Mouse (Mus musculus) midbrain, embryonic 12.5 days (tissue): ENCODE data around the gene Paqr7. TPM values are rescaled to one million over a fixed set of nuclear protein-coding genes. Genes with fewer than 3 reads are reported as not detected.

ENCODE experiments used
- ATAC-seq: fragments of 200-750 bp; cut with Nextera tagmentation; 2 replicates; pipeline ENCODE4 v1.8.0; 2017; ENCODE audit warnings: low read depth, moderate TSS enrichment, moderate library complexity; ENCODE audit not compliant: low FRiP score
- H3K27ac ChIP-seq: fragments of 300-500 bp; sonication (generic); replicated peaks from 2 replicates; pipeline ENCODE4 v1.5.1; 2016; ENCODE audit warnings: mild to moderate bottlenecking
- H3K27me3 ChIP-seq: fragments of 300-500 bp; sonication (generic); 2 replicates; pipeline ENCODE4 v1.6.1; 2016; ENCODE audit warnings: mild to moderate bottlenecking
- H3K36me3 ChIP-seq: fragments of 300-500 bp; sonication (generic); 2 replicates; pipeline ENCODE4 v1.6.1; 2016
- H3K4me1 ChIP-seq: fragments of 300-500 bp; sonication (generic); 2 replicates; pipeline ENCODE4 v1.6.1; 2016
- H3K4me2 ChIP-seq: fragments of 300-500 bp; sonication (generic); replicated peaks from 2 replicates; pipeline ENCODE4 v1.6.1; 2016; ENCODE audit warnings: mild to moderate bottlenecking, moderate library complexity
- H3K4me3 ChIP-seq: fragments of 300-500 bp; sonication (generic); 2 replicates; pipeline ENCODE4 v1.5.1; 2016; ENCODE audit warnings: mild to moderate bottlenecking
- H3K9ac ChIP-seq: fragments of 300-500 bp; sonication (generic); replicated peaks from 2 replicates; pipeline ENCODE4 v1.6.1; 2016; ENCODE audit warnings: mild to moderate bottlenecking, moderate library complexity
- H3K9me3 ChIP-seq: fragments of 300-500 bp; sonication (generic); 2 replicates; pipeline ENCODE4 v1.6.1; 2016; ENCODE audit warnings: mild to moderate bottlenecking
- WGBS: fragments of 180-500 bp; shearing (Covaris S2); methylation state at CpG from one replicate; pipeline ENCODE4 v1.1.7; 2016; 5-methylcytosine and 5-hydroxymethylcytosine counted together
- polyA plus RNA-seq: library from polyadenylated mRNA; unstranded; fragments of >200 nt; fragmentation: Nextera tagmentation; extraction: Ambion mirVana; gene quantifications from 2 replicates; pipeline ENCODE4 v1.2.1, GENCODE M21; 2016

The Paqr7 gene
- polyA plus RNA-seq, 1 experiment from 2014 or later, result 6.4 TPM

DNA sequence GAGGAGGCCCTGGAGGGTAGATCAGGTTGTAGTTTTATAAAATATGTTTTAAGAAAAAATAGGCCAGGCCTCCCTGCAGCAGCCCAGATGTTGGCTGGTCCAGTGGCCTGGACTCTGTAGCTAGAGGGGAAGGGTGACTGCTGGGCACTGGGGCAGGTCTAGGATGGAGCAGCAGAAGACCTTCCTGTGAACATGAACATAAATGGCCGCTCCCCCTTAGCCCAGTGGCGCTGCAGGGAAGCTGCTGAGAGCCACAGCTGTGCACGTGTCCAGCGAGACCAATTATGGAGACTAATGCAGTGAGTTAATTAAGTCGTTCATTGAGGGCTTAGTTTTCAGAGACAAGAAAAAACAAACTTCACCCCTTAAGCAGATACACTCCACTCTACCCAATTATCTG lies 29.3 kb downstream of the Paqr7 start:
- Histone ChIP-seq H3K4me3 (no peak overlapping the region), H3K4me1 (no peaks in the 10 kb centered on the region), H3K36me3 (peaks cover 76% of the 10 kb centered on the region), H3K27me3 (no peaks in the 10 kb centered on the region), H3K4me2 (no peak overlapping the region), H3K9ac (no peak overlapping the region), H3K27ac (no peak overlapping the region; the same call in 1 of the 2 replicates), H3K9me3 (no peaks in the 10 kb centered on the region)
- ATAC-seq, result no peak
- 69% methylated on average over 5 of the region's 5 CpGs for WGBS

DNA sequence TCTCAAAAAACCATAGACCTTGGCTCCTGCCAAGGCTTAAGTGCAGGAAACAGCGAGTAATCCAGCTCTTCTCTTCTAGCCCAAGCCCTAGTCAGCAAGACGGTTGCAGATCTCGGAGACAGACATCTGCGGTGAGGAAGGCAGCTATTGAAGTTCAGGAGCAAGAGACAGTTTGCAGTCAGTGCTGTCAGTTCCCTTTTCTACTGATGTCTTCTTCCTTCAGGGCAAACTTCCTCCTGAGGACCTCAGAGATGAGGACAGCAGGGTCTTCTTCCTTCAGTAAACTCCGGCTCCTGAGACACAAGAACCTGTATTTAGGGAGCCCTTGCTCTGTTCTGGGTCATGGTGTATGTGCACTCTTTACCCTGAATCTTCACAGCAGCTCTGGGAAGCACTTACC lies 29.7 kb downstream of the Paqr7 start:
- Histone ChIP-seq H3K36me3 (peaks cover 80% of the 10 kb centered on the region), H3K9ac (no peak overlapping the region), H3K4me1 (no peaks in the 10 kb centered on the region), H3K9me3 (no peaks in the 10 kb centered on the region), H3K4me3 (no peak overlapping the region), H3K27me3 (no peaks in the 10 kb centered on the region), H3K4me2 (no peak overlapping the region), H3K27ac (no peak overlapping the region; the same call in 1 of the 2 replicates)
- no peak for ATAC-seq
- 77% methylated on average over 5 of the region's 5 CpGs for WGBS

DNA sequence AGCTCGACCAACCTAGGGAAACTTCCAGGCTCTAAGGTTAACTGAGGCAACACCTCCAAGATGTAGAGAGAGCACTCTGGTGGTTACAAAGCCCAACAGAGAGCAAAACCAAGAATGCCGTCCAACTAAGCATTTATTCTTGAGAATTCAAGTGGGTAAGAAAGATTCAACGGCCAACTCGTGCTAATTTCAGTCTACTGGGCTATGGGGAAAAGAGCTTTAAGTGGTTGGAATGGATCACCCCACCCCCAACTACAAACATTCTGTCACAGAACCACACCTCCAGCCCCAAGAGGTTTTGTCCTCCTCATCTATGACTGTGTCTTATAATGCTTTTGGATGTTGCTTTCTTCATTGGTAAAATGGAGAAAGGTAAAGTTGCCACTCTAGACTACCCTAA lies 36.4 kb downstream of the Paqr7 start:
- H3K9ac ChIP-seq, result no peak overlapping the region
- WGBS, result 87% methylated on average over 4 of the region's 4 CpGs
- no peak overlapping the region for H3K4me2 ChIP-seq
- no peak for ATAC-seq
- peaks cover 42% of the 10 kb centered on the region for H3K36me3 ChIP-seq
- H3K27ac ChIP-seq, result no peak overlapping the region
- H3K9me3 ChIP-seq, result no peaks in the 10 kb centered on the region
- H3K4me1 ChIP-seq, result peaks cover 17% of the 10 kb centered on the region
- H3K27me3 ChIP-seq, result no peaks in the 10 kb centered on the region
- H3K4me3 ChIP-seq, result no peak overlapping the region

DNA sequence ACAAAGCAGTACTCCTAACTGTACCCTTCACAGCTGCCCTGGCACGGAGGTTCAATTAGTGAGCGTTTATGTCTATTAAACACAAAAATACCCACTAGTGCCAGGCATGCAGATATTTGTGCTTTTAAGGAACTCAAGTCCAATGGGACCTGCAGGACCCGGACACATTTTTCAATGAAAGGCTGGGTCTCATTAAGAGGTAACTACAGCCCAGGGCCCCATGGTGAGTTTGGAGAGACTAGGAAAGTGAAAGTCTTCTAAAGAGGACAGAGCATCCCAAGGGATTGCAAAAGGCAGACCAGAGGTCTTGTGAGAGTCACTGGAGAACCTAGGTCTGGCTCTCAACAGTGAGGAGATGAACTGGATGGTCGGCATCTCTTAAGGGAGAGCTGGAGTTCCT lies 36.9 kb downstream of the Paqr7 start:
- WGBS, result 86% methylated on average over 4 of the region's 4 CpGs
- Histone ChIP-seq H3K27ac (no peak overlapping the region), H3K27me3 (no peaks in the 10 kb centered on the region), H3K9me3 (no peaks in the 10 kb centered on the region), H3K4me2 (peak overlapping the region; percentile 97), H3K36me3 (peaks cover 38% of the 10 kb centered on the region), H3K4me1 (peaks cover 17% of the 10 kb centered on the region), H3K9ac (peak overlapping the region; percentile 85; the same call in 1 of the 2 replicates), H3K4me3 (peak overlapping the region; percentile 83)
- ATAC-seq, result no peak

DNA sequence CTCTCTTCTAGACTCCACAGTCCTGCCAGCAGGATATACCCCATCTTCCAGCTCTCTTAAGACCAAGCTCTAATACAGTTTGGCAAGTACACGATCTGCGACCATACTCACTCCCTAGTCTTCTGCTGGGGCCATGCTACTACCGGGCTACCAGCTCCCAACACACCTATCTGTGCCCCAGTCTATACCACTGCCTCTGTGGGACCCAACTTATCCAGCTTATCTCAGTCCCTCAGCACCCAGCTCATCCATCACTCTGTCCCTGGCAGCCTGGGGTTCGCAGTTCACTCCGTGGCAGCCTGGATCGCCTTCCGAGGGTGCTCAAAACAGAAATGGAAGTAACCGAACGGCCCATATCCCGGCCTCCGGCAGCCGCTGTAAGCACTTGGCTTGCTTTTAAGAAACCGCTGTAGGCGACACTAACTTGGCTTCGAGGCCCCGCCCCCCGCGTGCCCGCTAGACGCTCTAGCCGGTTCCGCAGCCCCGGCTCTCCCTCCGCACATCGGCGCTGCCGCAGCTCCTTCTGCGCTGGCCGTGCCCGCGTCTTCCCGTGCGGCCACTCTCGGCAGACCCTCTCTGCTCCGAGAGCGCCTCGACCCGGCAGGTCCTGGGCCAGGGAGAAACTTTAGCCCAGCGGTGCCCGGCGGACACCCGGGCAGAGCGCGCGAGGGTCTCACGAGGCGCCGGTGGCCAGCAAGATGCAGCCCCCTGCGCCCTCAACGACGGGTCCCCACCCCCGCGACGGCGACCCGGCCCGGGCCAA lies 37.8 kb downstream of the Paqr7 start:
- no peaks in the 10 kb centered on the region for H3K9me3 ChIP-seq
- H3K9ac ChIP-seq, result peak overlapping the region; percentile 85
- peak overlapping the region; percentile 83 for H3K4me3 ChIP-seq
- peak overlapping the region; percentile 97 for H3K4me2 ChIP-seq
- no peaks in the 10 kb centered on the region for H3K27me3 ChIP-seq
- peak overlapping the region; percentile 85 for H3K27ac ChIP-seq
- no peak; the same call in none of the 2 replicates for ATAC-seq
- peaks cover 34% of the 10 kb centered on the region for H3K36me3 ChIP-seq
- WGBS, result 1% methylated on average over 57 of the region's 57 CpGs
- peaks cover 17% of the 10 kb centered on the region for H3K4me1 ChIP-seq

DNA sequence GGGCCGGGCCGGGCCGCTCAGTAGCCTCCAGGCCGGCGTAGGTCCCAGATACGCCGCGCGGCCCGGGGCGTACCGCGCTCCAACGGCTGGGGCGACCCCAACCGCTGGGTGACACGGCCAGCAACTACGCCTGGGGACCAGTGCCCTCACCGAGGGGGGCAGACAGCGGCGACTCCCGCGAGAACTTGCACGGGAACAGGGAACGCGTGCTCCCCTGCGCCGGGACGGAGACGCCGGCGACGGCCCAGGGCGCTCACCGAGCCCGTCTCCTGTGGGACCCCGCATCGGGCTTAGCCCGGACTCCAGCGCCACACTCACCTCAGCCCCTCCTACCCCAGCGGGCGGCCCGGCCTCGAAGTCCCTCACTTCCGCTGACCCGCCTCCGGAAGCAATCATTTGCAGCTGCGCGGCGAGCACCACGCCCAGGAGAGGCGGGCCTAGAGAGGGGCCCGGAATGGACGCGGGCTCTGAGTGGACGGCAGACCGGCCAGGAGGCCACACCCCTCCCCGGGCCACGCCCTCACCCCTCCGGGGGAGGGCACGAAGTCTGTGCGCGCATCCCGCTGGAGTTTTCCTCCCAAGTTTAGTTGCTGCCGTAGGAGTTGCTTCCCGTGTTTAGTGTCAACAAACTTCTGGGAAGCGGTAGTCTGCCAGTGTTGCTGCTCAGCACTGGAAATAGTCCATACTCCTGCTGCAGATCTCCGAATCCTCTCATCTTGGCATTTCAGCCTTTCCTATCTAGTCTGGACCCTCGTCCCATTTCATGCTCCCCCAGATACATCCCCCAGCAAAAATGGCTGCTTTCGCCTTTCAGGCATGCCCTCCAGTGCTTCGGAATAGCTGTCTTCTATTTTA lies 38.7 kb downstream of the Paqr7 start, which contains the start of gene Mtfr1l:
TSS of gene Mtfr1l (minus strand) at position 456 of the 855 bp plus-strand sequence.
- peak within 1 kb of the TSS; percentile 83 for H3K4me3 ChIP-seq
- WGBS, result under 1% methylated on average over 62 of the region's 71 CpGs
- ATAC-seq, result peak; percentile 98
- peak within 1 kb of the TSS; percentile 97 for H3K4me2 ChIP-seq
- no peaks in the 10 kb centered on the region for H3K9me3 ChIP-seq
- peaks cover 17% of the 10 kb centered on the region for H3K4me1 ChIP-seq
- H3K9ac ChIP-seq, result peak within 1 kb of the TSS; percentile 85
- peaks cover 34% of the 10 kb centered on the region for H3K36me3 ChIP-seq
- H3K27me3 ChIP-seq, result no peaks in the 10 kb centered on the region
- H3K27ac ChIP-seq, result peak within 1 kb of the TSS; percentile 85

DNA sequence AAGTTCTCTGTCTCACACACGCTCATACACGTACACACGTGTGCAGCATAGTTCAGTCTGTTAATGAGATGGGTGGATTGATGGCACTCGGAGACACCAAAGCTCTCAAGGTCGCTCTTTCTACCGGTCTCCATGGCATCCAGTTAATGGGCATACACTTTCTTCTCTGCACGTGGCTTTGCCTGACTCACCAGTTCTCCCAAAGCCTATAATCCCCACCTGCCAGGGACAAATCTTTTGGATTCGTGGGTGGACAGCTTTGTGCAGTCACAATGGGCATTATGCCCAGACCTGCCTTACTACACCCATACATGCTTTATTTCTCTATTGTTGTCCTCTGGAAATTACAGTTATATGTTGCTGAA lies 39.3 kb downstream of the Paqr7 start:
- no peak; the same call in 1 of the 2 replicates for ATAC-seq
- H3K27ac ChIP-seq, result 0 out of 2 replicates have a peak overlapping the region, but pooled peaks have one; percentile 16

DNA sequence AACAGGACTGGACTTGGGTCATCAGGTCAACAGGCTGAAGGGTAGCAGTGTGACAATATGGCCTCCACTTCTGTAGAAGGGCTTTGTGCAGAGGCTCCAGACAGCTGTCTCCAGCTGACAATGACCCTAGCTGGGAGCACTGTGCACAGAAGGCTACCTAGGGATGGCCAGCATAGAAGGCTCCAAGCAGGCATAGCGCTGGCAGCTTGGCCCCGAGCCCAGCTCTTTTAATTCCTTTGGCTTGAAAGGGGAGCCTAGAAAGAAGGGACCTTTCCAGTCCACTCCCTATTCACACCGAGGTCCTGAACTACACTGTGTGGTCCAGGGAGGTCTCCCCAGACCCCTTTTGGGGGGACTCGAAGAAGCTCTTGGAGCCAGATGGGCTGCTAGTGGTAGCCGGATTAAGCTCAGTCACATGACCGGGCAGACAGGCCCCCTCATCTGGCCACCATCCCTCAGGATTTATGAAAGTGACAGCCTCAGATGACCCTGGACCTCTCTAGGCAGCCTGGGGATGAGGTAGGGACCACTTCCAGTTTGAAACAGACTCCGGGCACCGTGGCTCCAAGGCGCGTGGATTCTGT lies 42.6 kb downstream of the Paqr7 start:
- no peak for ATAC-seq
- WGBS, result 87% methylated on average over 10 of the region's 10 CpGs
- Histone ChIP-seq H3K36me3 (peaks cover 43% of the 10 kb centered on the region), H3K27me3 (no peaks in the 10 kb centered on the region), H3K9ac (no peak overlapping the region), H3K4me2 (no peak overlapping the region), H3K4me3 (no peak overlapping the region), H3K9me3 (no peaks in the 10 kb centered on the region), H3K27ac (no peak overlapping the region), H3K4me1 (peaks cover 8% of the 10 kb centered on the region)

More for the DNA sequence above, 39.3 kb downstream of the Paqr7 start:
- peak overlapping the region; percentile 97 for H3K4me2 ChIP-seq
- H3K9me3 ChIP-seq, result no peaks in the 10 kb centered on the region
- H3K4me3 ChIP-seq, result peak overlapping the region; percentile 83
- H3K9ac ChIP-seq, result peak overlapping the region; percentile 42
- WGBS, result 12% methylated on average over 8 of the region's 8 CpGs
- peaks cover 17% of the 10 kb centered on the region for H3K4me1 ChIP-seq
- no peaks in the 10 kb centered on the region for H3K27me3 ChIP-seq
- peaks cover 34% of the 10 kb centered on the region for H3K36me3 ChIP-seq

DNA sequence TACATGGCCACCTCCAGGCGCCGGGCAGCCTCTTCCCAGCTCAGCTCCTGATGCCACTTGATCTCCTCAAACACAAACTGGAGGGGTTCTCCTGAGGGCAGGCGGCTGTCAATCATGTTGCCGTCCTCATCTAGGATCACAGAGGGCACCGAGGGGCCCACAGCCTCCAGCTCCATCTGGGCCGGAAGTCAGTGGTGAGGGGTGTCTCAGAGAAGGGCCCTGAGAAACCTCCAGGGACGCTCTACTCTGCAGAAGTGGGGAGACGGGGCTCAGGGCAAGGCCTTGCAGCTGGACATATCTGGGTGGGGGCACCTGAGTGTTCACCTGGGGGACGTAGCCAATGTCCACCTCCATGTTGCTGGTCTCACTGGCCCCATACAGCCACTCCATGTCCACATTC lies 46.2 kb downstream of the Paqr7 start:
- peaks cover 79% of the 10 kb centered on the region for H3K36me3 ChIP-seq
- no peak overlapping the region for H3K27ac ChIP-seq
- ATAC-seq, result no peak

DNA sequence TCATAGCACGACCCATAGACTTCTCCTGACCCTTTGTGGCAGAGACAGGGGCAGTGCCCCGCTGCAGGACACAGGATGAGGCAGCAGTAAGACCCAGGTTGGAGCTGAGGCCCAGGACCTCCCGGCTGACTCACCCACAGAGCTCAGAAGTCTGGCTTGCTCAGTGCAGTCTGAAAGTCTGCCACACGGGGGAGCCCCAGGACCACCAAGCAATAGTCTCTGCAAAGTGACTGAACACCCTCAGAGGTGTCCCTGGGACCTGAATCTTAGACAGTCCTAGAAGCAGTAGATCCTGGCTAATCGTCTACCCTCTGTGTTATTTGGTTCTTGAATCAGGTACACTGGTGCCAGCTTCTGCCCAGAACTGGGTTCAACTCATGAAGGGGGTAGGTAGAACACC lies 46.8 kb downstream of the Paqr7 start:
- 11% methylated on average over 5 of the region's 5 CpGs for WGBS
- Histone ChIP-seq H3K27me3 (no peaks in the 10 kb centered on the region), H3K4me1 (peaks cover 13% of the 10 kb centered on the region), H3K9ac (no peak overlapping the region), H3K27ac (no peak overlapping the region), H3K36me3 (peaks cover 84% of the 10 kb centered on the region), H3K9me3 (no peaks in the 10 kb centered on the region), H3K4me2 (no peak overlapping the region), H3K4me3 (no peak overlapping the region)
- ATAC-seq, result peak; percentile 68

More for the DNA sequence above, 46.2 kb downstream of the Paqr7 start:
- 91% methylated on average over 9 of the region's 9 CpGs for WGBS
- no peaks in the 10 kb centered on the region for H3K9me3 ChIP-seq
- no peak overlapping the region for H3K4me3 ChIP-seq
- H3K9ac ChIP-seq, result no peak overlapping the region
- no peaks in the 10 kb centered on the region for H3K27me3 ChIP-seq
- H3K4me1 ChIP-seq, result peaks cover 12% of the 10 kb centered on the region
- no peak overlapping the region for H3K4me2 ChIP-seq

DNA sequence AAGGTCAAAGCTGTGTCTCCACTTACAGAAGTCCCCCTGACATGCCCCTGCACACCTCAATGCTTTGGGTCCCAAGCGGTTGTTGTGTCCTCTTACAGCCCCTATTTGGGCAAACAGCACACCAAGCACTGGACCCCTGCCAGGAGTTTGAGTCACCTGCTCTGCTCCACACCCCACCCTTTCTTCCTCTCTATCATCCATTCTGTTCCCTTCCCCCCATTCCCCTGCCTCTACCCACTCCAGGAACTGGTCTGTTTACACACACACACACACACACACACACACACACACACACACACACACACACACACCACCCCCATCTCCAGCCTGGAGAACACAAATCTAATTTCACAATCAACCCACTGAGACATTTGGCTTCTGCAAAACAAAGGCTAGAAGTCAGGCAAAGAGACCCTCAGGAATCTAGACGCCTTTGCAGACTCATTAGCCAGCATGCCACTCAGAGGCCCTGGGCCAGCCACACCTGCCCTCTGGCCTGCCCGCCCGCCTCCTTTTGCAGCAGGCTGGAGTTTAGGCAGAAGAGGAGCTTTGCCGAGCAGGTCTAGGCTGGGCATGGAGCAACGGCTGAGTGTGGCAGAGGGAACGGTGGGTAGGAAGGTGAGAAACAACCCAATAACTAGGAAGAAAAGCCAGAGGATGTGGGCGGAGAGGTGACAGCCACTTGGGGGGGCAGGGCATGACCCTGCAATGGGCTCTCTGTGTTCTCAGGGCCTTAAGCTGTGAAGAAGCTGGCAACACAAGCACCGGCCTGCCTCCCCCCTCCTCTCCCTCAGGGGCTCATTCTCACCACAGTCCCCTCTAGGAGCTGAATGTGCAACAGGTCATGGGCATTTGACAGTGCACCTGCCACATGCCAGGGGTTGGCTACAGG lies 50.6 kb downstream of the Paqr7 start:
- Histone ChIP-seq H3K27ac (no peak overlapping the region), H3K9ac (no peak overlapping the region), H3K36me3 (peaks cover 76% of the 10 kb centered on the region), H3K4me3 (no peak overlapping the region), H3K4me2 (no peak overlapping the region), H3K4me1 (peaks cover 29% of the 10 kb centered on the region), H3K27me3 (no peaks in the 10 kb centered on the region), H3K9me3 (peaks cover 10% of the 10 kb centered on the region)
- 72% methylated on average over 9 of the region's 9 CpGs for WGBS
- ATAC-seq, result no peak
